Mouse (Mus musculus): ENCODE data around the gene Sfxn2. TPM values are rescaled to one million over a fixed set of nuclear protein-coding genes. Genes with fewer than 3 reads are reported as not detected.
"Not testable (repeated sequence)": the region's sequence is repeated elsewhere in the genome, so short reads cannot be mapped to it uniquely, and the experiment has no call there.

Gene Sfxn2
- polyA plus RNA-seq, 1 experiment from 2014 or later: 8.1 TPM

- 82% methylated on average over 4 of the region's 4 CpGs for WGBS
- Histone ChIP-seq H3K27ac (replicated peaks) (no peak overlapping the region), H3K27me3 (replicated peaks) (no peaks in the 10 kb centered on the region), H3K36me3 (peaks cover 57% of the 10 kb centered on the region), H3K9me3 (no peaks in the 10 kb centered on the region), H3K4me3 (no peak overlapping the region), H3K4me2 (no peak overlapping the region), H3K4me1 (peaks cover 17% of the 10 kb centered on the region), H3K9ac (no peak overlapping the region)
- ATAC-seq (ENCODE audit: extremely low read depth, insufficient number of reproducible peaks, low FRiP score, low TSS enrichment): no peak
Measured at GRCm38 (mm10) chr19:46550385-46550784, 22.8 kb upstream of the Sfxn2 start.

GRCm38 (mm10) chr19:46552496-46552895, 20.7 kb upstream of the Sfxn2 start:
- Histone ChIP-seq H3K27me3 (replicated peaks) (no peaks in the 10 kb centered on the region), H3K9ac (no peak overlapping the region), H3K4me2 (no peak overlapping the region), H3K4me3 (no peak overlapping the region), H3K4me1 (peaks cover 13% of the 10 kb centered on the region), H3K27ac (replicated peaks) (no peak overlapping the region), H3K36me3 (peaks cover 66% of the 10 kb centered on the region), H3K9me3 (no peaks in the 10 kb centered on the region)
- no peak for ATAC-seq (ENCODE audit: extremely low read depth, insufficient number of reproducible peaks, low FRiP score, low TSS enrichment)
- WGBS: 83% methylated on average over 3 of the region's 4 CpGs

- Histone ChIP-seq H3K27ac (replicated peaks) (peak overlapping the region; percentile 17; the same call in 1 of the 2 replicates), H3K36me3 (peaks cover 66% of the 10 kb centered on the region), H3K4me3 (no peak overlapping the region), H3K4me2 (no peak overlapping the region), H3K9me3 (no peaks in the 10 kb centered on the region), H3K4me1 (peaks cover 11% of the 10 kb centered on the region), H3K27me3 (replicated peaks) (no peaks in the 10 kb centered on the region), H3K9ac (no peak overlapping the region)
- 28% methylated on average over 11 of the region's 11 CpGs for WGBS
- no peak for ATAC-seq (ENCODE audit: extremely low read depth, insufficient number of reproducible peaks, low FRiP score, low TSS enrichment)
Measured at GRCm38 (mm10) chr19:46553541-46553955, 19.6 kb upstream of the Sfxn2 start.

- no peak overlapping the region for H3K27ac ChIP-seq (replicated peaks)
- 70% methylated on average over 8 of the region's 8 CpGs for WGBS
- no peaks in the 10 kb centered on the region for H3K9me3 ChIP-seq
- H3K4me1 ChIP-seq: peaks cover 21% of the 10 kb centered on the region
- H3K36me3 ChIP-seq: peaks cover 34% of the 10 kb centered on the region
- H3K4me3 ChIP-seq: no peak overlapping the region
- H3K27me3 ChIP-seq (replicated peaks): no peaks in the 10 kb centered on the region
- no peak overlapping the region for H3K4me2 ChIP-seq
- no peak for ATAC-seq (ENCODE audit: extremely low read depth, insufficient number of reproducible peaks, low FRiP score, low TSS enrichment)
- H3K9ac ChIP-seq: no peak overlapping the region
Measured at GRCm38 (mm10) chr19:46558009-46558408, 15.2 kb upstream of the Sfxn2 start.

- H3K27ac ChIP-seq (replicated peaks): no peak overlapping the region
- 66% methylated on average over 12 of the region's 12 CpGs for WGBS
- H3K36me3 ChIP-seq: peaks cover 34% of the 10 kb centered on the region
- H3K4me1 ChIP-seq: peaks cover 21% of the 10 kb centered on the region
- no peak for ATAC-seq (ENCODE audit: extremely low read depth, insufficient number of reproducible peaks, low FRiP score, low TSS enrichment)
- no peaks in the 10 kb centered on the region for H3K9me3 ChIP-seq
- no peaks in the 10 kb centered on the region for H3K27me3 ChIP-seq (replicated peaks)
- no peak overlapping the region for H3K4me2 ChIP-seq
- no peak overlapping the region for H3K9ac ChIP-seq
- H3K4me3 ChIP-seq: no peak overlapping the region
Measured at GRCm38 (mm10) chr19:46558631-46559030, 14.5 kb upstream of the Sfxn2 start.

GRCm38 (mm10) chr19:46562132-46562531, 11.0 kb upstream of the Sfxn2 start:
- peaks cover 22% of the 10 kb centered on the region for H3K4me1 ChIP-seq
- peak overlapping the region; percentile 71 for H3K27ac ChIP-seq (replicated peaks)
- peaks cover 11% of the 10 kb centered on the region for H3K36me3 ChIP-seq
- no peak for ATAC-seq (ENCODE audit: extremely low read depth, insufficient number of reproducible peaks, low FRiP score, low TSS enrichment)
- no peak overlapping the region for H3K4me3 ChIP-seq
- H3K27me3 ChIP-seq (replicated peaks): no peaks in the 10 kb centered on the region
- no peaks in the 10 kb centered on the region for H3K9me3 ChIP-seq
- WGBS: 23% methylated on average over 1 of the region's 1 CpGs
- no peak overlapping the region for H3K9ac ChIP-seq
- no peak overlapping the region for H3K4me2 ChIP-seq

- Histone ChIP-seq H3K36me3 (peaks cover 9% of the 10 kb centered on the region), H3K4me1 (peaks cover 22% of the 10 kb centered on the region), H3K27me3 (replicated peaks) (no peaks in the 10 kb centered on the region), H3K9me3 (no peaks in the 10 kb centered on the region), H3K4me2 (peak overlapping the region; percentile 24), H3K27ac (replicated peaks) (peak overlapping the region; percentile 71), H3K9ac (no peak overlapping the region), H3K4me3 (no peak overlapping the region)
- WGBS: 60% methylated on average over 14 of the region's 14 CpGs
- no peak for ATAC-seq (ENCODE audit: extremely low read depth, insufficient number of reproducible peaks, low FRiP score, low TSS enrichment)
Measured at GRCm38 (mm10) chr19:46562581-46563515, 10.3 kb upstream of the Sfxn2 start.

- H3K4me3 ChIP-seq: no peak overlapping the region
- H3K4me2 ChIP-seq: no peak overlapping the region
- no peak overlapping the region for H3K9ac ChIP-seq
- peaks cover 22% of the 10 kb centered on the region for H3K4me1 ChIP-seq
- peak overlapping the region; percentile 71 for H3K27ac ChIP-seq (replicated peaks)
- WGBS: 62% methylated on average over 4 of the region's 4 CpGs
- H3K27me3 ChIP-seq (replicated peaks): no peaks in the 10 kb centered on the region
- peaks cover 7% of the 10 kb centered on the region; the same call in 1 of the 2 replicates for H3K36me3 ChIP-seq
- ATAC-seq (ENCODE audit: extremely low read depth, insufficient number of reproducible peaks, low FRiP score, low TSS enrichment): no peak
- H3K9me3 ChIP-seq: no peaks in the 10 kb centered on the region
Measured at GRCm38 (mm10) chr19:46563603-46564002, 9.6 kb upstream of the Sfxn2 start.

GRCm38 (mm10) chr19:46564043-46564462, 9.1 kb upstream of the Sfxn2 start:
- H3K9me3 ChIP-seq: no peaks in the 10 kb centered on the region
- WGBS: 76% methylated on average over 14 of the region's 14 CpGs
- no peak overlapping the region for H3K9ac ChIP-seq
- no peaks in the 10 kb centered on the region for H3K27me3 ChIP-seq (replicated peaks)
- H3K4me3 ChIP-seq: no peak overlapping the region
- no peak overlapping the region for H3K4me2 ChIP-seq
- no peak for ATAC-seq (ENCODE audit: extremely low read depth, insufficient number of reproducible peaks, low FRiP score, low TSS enrichment)
- H3K36me3 ChIP-seq: peaks cover 7% of the 10 kb centered on the region; the same call in 1 of the 2 replicates
- peak overlapping the region; percentile 71; the same call in 1 of the 2 replicates for H3K27ac ChIP-seq (replicated peaks)
- peaks cover 22% of the 10 kb centered on the region for H3K4me1 ChIP-seq

- Histone ChIP-seq H3K4me1 (peaks cover 28% of the 10 kb centered on the region), H3K27ac (replicated peaks) (peak overlapping the region; percentile 85; the same call in 1 of the 2 replicates), H3K4me3 (peak overlapping the region; percentile 90), H3K4me2 (peak overlapping the region; percentile 93)
- WGBS: 83% methylated on average over 3 of the region's 3 CpGs
- H3K36me3 ChIP-seq; H3K9me3 ChIP-seq; H3K27me3 ChIP-seq (replicated peaks); ATAC-seq (ENCODE audit: extremely low read depth, insufficient number of reproducible peaks, low FRiP score, low TSS enrichment); H3K9ac ChIP-seq: not testable (repeated sequence)
Measured at GRCm38 (mm10) chr19:46571211-46571877, 1.8 kb upstream of the Sfxn2 start.

- Histone ChIP-seq H3K9ac (peak overlapping the region; percentile 88), H3K36me3 (peaks cover 7% of the 10 kb centered on the region; the same call in 1 of the 2 replicates), H3K4me3 (peak overlapping the region; percentile 90), H3K27ac (replicated peaks) (peak overlapping the region; percentile 85), H3K4me1 (peaks cover 28% of the 10 kb centered on the region), H3K9me3 (no peaks in the 10 kb centered on the region), H3K27me3 (replicated peaks) (no peaks in the 10 kb centered on the region), H3K4me2 (peak overlapping the region; percentile 93)
- ATAC-seq (ENCODE audit: extremely low read depth, insufficient number of reproducible peaks, low FRiP score, low TSS enrichment): no peak
- WGBS: 34% methylated on average over 10 of the region's 10 CpGs
Measured at GRCm38 (mm10) chr19:46571878-46572244, 1.3 kb upstream of the Sfxn2 start.
